Mouse (Mus musculus): ENCODE measurements at regions not wholly inside any gene's neighbourhood (a gene's known extent, or its start where the extent isn't known, plus 50 kb on each side); places are given as distances from the start of the nearest gene placed in this dataset.

DNA sequence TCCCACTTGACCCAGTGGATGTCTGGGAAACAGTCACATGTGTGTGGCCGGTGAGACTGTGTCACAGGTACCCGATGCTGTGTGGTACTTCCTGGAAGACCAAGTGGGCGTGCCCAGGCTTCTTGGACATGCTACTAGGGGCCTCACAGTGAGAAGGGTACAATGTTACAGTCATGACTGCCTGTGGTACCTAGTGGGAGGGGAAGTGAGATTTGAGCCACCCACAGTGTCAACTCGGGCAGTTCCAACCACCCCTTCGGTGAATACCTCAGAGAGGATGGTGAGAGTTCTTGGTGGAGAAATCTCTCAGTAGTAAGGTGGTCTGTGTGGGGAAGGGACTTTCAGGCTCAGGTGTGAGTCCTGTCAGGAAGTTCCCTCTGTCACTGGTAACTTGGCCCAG, 90.0 kb downstream of the Gadd45g start:
- no peak for ATAC-seq (ENCODE audit: low FRiP score)
- no peak overlapping the region for H3K9ac ChIP-seq
- no peaks in the 10 kb centered on the region for H3K36me3 ChIP-seq
- H3K27ac ChIP-seq: no peak overlapping the region
- no peak overlapping the region for H3K4me3 ChIP-seq
- peaks cover 17% of the 10 kb centered on the region for H3K27me3 ChIP-seq
- H3K9me3 ChIP-seq (replicated peaks): no peaks in the 10 kb centered on the region
- H3K4me1 ChIP-seq: no peaks in the 10 kb centered on the region
- H3K4me2 ChIP-seq (replicated peaks): no peak overlapping the region
- 87% methylated on average over 5 of the region's 5 CpGs for WGBS

DNA sequence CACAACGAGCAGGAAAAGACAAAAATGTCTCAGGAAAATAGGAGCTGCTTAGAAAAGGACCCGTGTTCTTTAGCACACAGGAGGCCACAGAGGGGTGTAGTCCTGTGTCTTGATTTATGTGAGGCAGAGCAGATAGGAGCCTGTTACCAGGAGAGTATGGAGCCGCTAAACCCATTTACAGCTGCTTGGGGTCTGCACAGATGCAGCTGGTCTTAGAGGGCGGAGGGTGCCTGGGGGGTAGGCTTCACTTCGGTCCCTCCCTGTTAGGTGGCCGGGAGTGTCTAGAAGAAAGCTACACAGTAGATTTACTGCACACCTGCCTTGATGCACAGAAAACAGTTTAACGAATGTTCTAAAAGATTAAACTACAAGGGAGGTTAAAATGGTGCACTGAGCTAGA, 91.4 kb downstream of the Gadd45g start:
- Histone ChIP-seq H3K27me3 (peaks cover 12% of the 10 kb centered on the region), H3K9me3 (replicated peaks) (no peaks in the 10 kb centered on the region), H3K27ac (no peak overlapping the region), H3K4me1 (no peaks in the 10 kb centered on the region), H3K4me2 (replicated peaks) (no peak overlapping the region), H3K4me3 (no peak overlapping the region), H3K36me3 (no peaks in the 10 kb centered on the region), H3K9ac (no peak overlapping the region)
- 77% methylated on average over 7 of the region's 7 CpGs for WGBS
- no peak for ATAC-seq (ENCODE audit: low FRiP score)

GRCm38 (mm10) chr13:51939262-51939661, 92.8 kb downstream of the Gadd45g start:
- Histone ChIP-seq H3K27me3 (peaks cover 7% of the 10 kb centered on the region; the same call in 1 of the 2 replicates), H3K27ac (no peak overlapping the region), H3K4me1 (no peaks in the 10 kb centered on the region), H3K4me3 (no peak overlapping the region), H3K36me3 (no peaks in the 10 kb centered on the region), H3K9me3 (replicated peaks) (no peaks in the 10 kb centered on the region), H3K4me2 (replicated peaks) (no peak overlapping the region), H3K9ac (no peak overlapping the region)
- ATAC-seq (ENCODE audit: low FRiP score): no peak
- 83% methylated on average over 4 of the region's 4 CpGs for WGBS

DNA sequence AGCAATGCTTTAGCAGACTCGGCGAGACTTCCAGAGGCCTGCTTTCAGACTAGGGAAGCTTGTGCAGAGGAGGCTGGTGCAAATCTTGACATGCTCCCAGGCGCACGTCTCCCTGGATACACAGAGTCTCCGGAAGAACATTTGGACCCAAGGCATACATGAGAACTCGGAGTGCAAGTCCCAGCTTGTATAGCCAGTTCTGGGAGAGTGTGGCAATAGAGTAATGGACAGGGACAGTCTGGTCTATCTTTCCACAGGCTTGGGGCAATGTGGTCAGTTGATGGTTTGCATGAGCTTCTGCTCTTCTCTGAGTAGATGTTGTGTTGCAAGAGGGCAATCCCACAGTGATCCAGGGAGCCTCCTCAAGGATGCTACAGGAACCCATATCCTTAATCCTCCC, 93.2 kb downstream of the Gadd45g start:
- no peaks in the 10 kb centered on the region for H3K36me3 ChIP-seq
- no peak overlapping the region for H3K27ac ChIP-seq
- H3K9me3 ChIP-seq (replicated peaks): no peaks in the 10 kb centered on the region
- H3K9ac ChIP-seq: no peak overlapping the region
- no peak overlapping the region for H3K4me2 ChIP-seq (replicated peaks)
- peaks cover 7% of the 10 kb centered on the region; the same call in 1 of the 2 replicates for H3K27me3 ChIP-seq
- WGBS: 93% methylated on average over 6 of the region's 6 CpGs
- no peak overlapping the region for H3K4me3 ChIP-seq
- ATAC-seq (ENCODE audit: low FRiP score): no peak
- no peaks in the 10 kb centered on the region for H3K4me1 ChIP-seq

- no peaks in the 10 kb centered on the region for H3K9me3 ChIP-seq (replicated peaks)
- WGBS: 70% methylated on average over 3 of the region's 3 CpGs
- H3K27me3 ChIP-seq: no peaks in the 10 kb centered on the region; the same call in 1 of the 2 replicates
- H3K27ac ChIP-seq: no peak overlapping the region
- H3K9ac ChIP-seq: no peak overlapping the region
- ATAC-seq (ENCODE audit: low FRiP score): no peak
- H3K4me3 ChIP-seq: no peak overlapping the region
- H3K4me1 ChIP-seq: no peaks in the 10 kb centered on the region; the same call in 1 of the 2 replicates
- H3K4me2 ChIP-seq (replicated peaks): no peak overlapping the region
- H3K36me3 ChIP-seq: no peaks in the 10 kb centered on the region
These were observed 99.7 kb downstream of the Gadd45g start for GRCm38 (mm10) chr13:51946171-51946570.

DNA sequence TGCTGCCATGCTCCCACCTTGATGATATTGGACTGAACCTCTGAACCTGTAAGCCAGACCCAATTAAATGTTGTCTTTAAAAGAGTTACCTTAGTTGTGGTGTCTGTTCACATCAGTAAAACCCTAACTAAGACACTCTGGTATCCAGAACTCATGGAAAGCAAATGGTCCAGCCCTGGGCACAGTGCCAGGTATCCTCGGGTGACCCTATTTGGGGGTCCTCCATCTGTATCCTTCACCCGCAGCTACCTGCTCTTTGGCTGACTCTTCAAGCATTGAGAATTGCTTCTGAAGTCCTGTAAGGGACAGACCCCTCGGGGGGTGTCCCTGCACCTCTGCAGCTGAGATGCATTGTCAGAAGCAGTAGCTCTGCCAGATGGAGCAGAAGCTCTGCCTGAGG, 102.4 kb downstream of the Gadd45g start:
- WGBS: 80% methylated on average over 3 of the region's 3 CpGs
- Histone ChIP-seq H3K9ac (no peak overlapping the region), H3K4me2 (replicated peaks) (no peak overlapping the region), H3K27me3 (no peaks in the 10 kb centered on the region; the same call in 1 of the 2 replicates), H3K4me3 (no peak overlapping the region), H3K4me1 (no peaks in the 10 kb centered on the region; the same call in 1 of the 2 replicates), H3K9me3 (replicated peaks) (no peaks in the 10 kb centered on the region), H3K36me3 (no peaks in the 10 kb centered on the region), H3K27ac (no peak overlapping the region)
- no peak for ATAC-seq (ENCODE audit: low FRiP score)

DNA sequence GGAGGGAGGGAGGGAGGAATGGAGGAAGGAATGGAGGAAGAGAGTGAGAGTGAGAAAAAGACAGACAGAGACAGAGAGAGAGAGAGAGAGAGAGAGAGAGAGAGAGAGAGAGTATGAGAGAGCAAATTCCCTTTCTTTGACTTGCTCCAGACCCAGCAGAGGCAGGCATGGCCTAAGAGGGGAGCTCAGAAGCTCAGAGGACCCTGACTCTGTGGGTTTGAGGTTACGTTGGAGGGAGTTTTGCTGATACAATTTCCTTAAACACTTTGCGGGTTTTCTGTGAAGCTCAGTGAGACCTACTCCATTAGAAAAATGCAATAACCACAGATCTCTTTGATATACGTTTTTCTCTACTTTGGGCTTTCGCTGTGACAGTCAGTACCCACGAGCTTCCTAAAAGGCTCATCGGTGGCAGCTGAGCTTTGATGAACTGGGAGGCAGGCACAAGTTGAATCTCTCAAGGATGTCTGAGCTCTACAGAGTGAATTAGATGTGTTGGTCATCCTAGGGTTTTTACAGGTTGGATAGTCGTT, 105.1 kb downstream of the Gadd45g start:
- no peaks in the 10 kb centered on the region; the same call in 1 of the 2 replicates for H3K4me1 ChIP-seq
- H3K36me3 ChIP-seq: no peaks in the 10 kb centered on the region
- 85% methylated on average over 7 of the region's 7 CpGs for WGBS
- ATAC-seq (ENCODE audit: low FRiP score): no peak
- no peaks in the 10 kb centered on the region for H3K9me3 ChIP-seq (replicated peaks)
- no peak overlapping the region for H3K4me3 ChIP-seq
- no peak overlapping the region for H3K4me2 ChIP-seq (replicated peaks)
- no peak overlapping the region for H3K9ac ChIP-seq
- no peak overlapping the region for H3K27ac ChIP-seq
- no peaks in the 10 kb centered on the region; the same call in 1 of the 2 replicates for H3K27me3 ChIP-seq

DNA sequence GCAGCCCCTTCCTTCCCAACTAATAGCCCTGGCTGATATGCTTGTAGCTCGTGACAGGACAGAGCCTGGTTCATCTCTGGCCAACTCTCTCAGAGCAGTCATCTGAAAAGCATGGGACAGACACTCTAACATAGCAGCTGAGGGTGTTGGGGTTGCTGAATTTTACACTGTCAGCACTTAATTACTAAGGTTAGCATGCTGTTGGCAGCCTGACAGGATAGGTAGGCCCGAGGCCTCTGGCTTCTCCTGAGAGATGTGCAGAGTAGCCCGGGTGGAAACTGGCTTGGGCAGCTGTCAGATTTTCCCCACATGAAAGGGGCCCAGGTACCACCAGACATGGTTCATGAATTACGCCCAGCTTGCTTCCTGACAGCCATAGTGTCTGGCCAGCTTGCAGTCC, 106.6 kb downstream of the Gadd45g start:
- ATAC-seq (ENCODE audit: low FRiP score): no peak
- no peaks in the 10 kb centered on the region for H3K9me3 ChIP-seq (replicated peaks)
- 82% methylated on average over 4 of the region's 4 CpGs for WGBS
- no peaks in the 10 kb centered on the region for H3K4me1 ChIP-seq
- no peak overlapping the region for H3K4me2 ChIP-seq (replicated peaks)
- H3K27me3 ChIP-seq: no peaks in the 10 kb centered on the region; the same call in 1 of the 2 replicates
- H3K36me3 ChIP-seq: no peaks in the 10 kb centered on the region
- H3K27ac ChIP-seq: no peak overlapping the region
- no peak overlapping the region for H3K9ac ChIP-seq
- no peak overlapping the region for H3K4me3 ChIP-seq

- Histone ChIP-seq H3K4me2 (replicated peaks) (no peak overlapping the region), H3K27me3 (no peaks in the 10 kb centered on the region; the same call in 1 of the 2 replicates), H3K36me3 (no peaks in the 10 kb centered on the region), H3K4me1 (no peaks in the 10 kb centered on the region), H3K9me3 (replicated peaks) (no peaks in the 10 kb centered on the region), H3K27ac (no peak overlapping the region), H3K9ac (no peak overlapping the region), H3K4me3 (no peak overlapping the region)
- WGBS: 66% methylated on average over 8 of the region's 8 CpGs
- ATAC-seq (ENCODE audit: low FRiP score): no peak
These were observed 107.1 kb downstream of the Gadd45g start for GRCm38 (mm10) chr13:51953569-51953968.

- Histone ChIP-seq H3K36me3 (no peaks in the 10 kb centered on the region), H3K27ac (no peak overlapping the region), H3K27me3 (no peaks in the 10 kb centered on the region; the same call in 1 of the 2 replicates), H3K9me3 (replicated peaks) (no peaks in the 10 kb centered on the region), H3K9ac (no peak overlapping the region), H3K4me1 (peaks cover 3% of the 10 kb centered on the region; the same call in 1 of the 2 replicates), H3K4me2 (replicated peaks) (no peak overlapping the region), H3K4me3 (no peak overlapping the region)
- WGBS: 89% methylated on average over 8 of the region's 8 CpGs
- no peak for ATAC-seq (ENCODE audit: low FRiP score)
These were observed 110.6 kb downstream of the Gadd45g start for GRCm38 (mm10) chr13:51957101-51957500.

DNA sequence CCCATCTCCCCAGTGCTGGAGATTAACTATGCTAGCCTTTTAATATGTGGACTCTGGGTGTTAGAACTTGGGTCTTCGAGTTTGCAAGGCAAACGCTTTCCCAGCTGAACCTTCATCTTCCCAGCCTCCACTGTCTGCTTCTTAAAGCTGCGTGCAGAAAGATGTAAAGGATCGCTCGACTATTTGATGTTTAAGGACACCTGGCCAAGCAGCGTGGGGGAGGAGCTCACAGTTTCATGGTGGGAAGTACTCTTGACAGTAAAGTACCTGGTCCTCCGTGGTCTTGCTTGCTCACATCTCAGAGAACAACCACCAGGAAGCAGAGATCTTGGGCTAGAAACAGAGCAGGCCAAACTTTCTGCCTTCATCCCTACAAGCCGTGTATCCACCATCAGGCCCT, 113.1 kb downstream of the Gadd45g start:
- Histone ChIP-seq H3K4me3 (no peak overlapping the region), H3K36me3 (no peaks in the 10 kb centered on the region), H3K27ac (no peak overlapping the region), H3K9me3 (replicated peaks) (no peaks in the 10 kb centered on the region), H3K4me2 (replicated peaks) (no peak overlapping the region), H3K4me1 (peaks cover 18% of the 10 kb centered on the region), H3K27me3 (no peaks in the 10 kb centered on the region; the same call in 1 of the 2 replicates), H3K9ac (no peak overlapping the region)
- no peak for ATAC-seq (ENCODE audit: low FRiP score)
- 89% methylated on average over 8 of the region's 8 CpGs for WGBS

GRCm38 (mm10) chr13:51960262-51960661, 113.8 kb downstream of the Gadd45g start:
- ATAC-seq (ENCODE audit: low FRiP score): no peak
- Histone ChIP-seq H3K9me3 (replicated peaks) (no peaks in the 10 kb centered on the region), H3K36me3 (no peaks in the 10 kb centered on the region), H3K4me2 (replicated peaks) (no peak overlapping the region), H3K4me1 (peaks cover 22% of the 10 kb centered on the region), H3K4me3 (no peak overlapping the region), H3K27me3 (peaks cover 4% of the 10 kb centered on the region; the same call in 1 of the 2 replicates), H3K9ac (no peak overlapping the region), H3K27ac (no peak overlapping the region)
- 88% methylated on average over 4 of the region's 4 CpGs for WGBS

- H3K27ac ChIP-seq: no peak overlapping the region
- H3K4me1 ChIP-seq: peaks cover 22% of the 10 kb centered on the region
- no peak for ATAC-seq (ENCODE audit: low FRiP score)
- peaks cover 4% of the 10 kb centered on the region; the same call in 1 of the 2 replicates for H3K27me3 ChIP-seq
- H3K4me2 ChIP-seq (replicated peaks): no peak overlapping the region
- H3K36me3 ChIP-seq: no peaks in the 10 kb centered on the region
- no peak overlapping the region for H3K9ac ChIP-seq
- 56% methylated on average over 8 of the region's 8 CpGs for WGBS
- no peak overlapping the region for H3K4me3 ChIP-seq
- H3K9me3 ChIP-seq (replicated peaks): no peaks in the 10 kb centered on the region
These were observed 115.7 kb downstream of the Gadd45g start for GRCm38 (mm10) chr13:51962191-51962611.

Data from hindbrain, embryonic 12.5 days (tissue).